In genomic region chr3:40894336-40894735, GRCm38 (mm10) we compare ENCODE assay signal across 8 mouse cellular contexts. TPM values are rescaled to one million over a fixed set of nuclear protein-coding genes. Genes with fewer than 3 reads are reported as not detected.
DNase-seq lines count a peak whose midpoint lies in the region; ATAC-seq and TF ChIP-seq lines count a peak whose summit lies in the region.
"Not testable (repeated sequence)": the region's sequence is repeated elsewhere in the genome, so short reads cannot be mapped to it uniquely, and the experiment has no call there.

No protein-coding gene starts in this region.

- not testable (repeated sequence) for TF ChIP-seq RAD21 in CH12.LX (IDR thresholded peaks at IDR 0.05; ENCODE audit: low read depth, low read length)

- intact Hi-C loops in heart, postnatal 14 days (cut with DNase I), result loop anchor here (5.0 kb wide), 1 partner anchor 47 kb away; the partner anchor contains the start of genes Abhd18 and Mfsd8

- H3K27ac ChIP-seq in CH12.LX (ENCODE audit: insufficient read depth, low read depth); forebrain, embryonic 11.5 days (ENCODE audit: low read depth, low read length); lung, embryonic 14.5 days (ENCODE audit: low read depth): not testable (repeated sequence)
- peak overlapping the region; percentile 60; the same call in 1 of the 2 replicates for H3K27ac ChIP-seq in neural tube, embryonic 14.5 days (ENCODE audit: low read depth, low read length)

- in situ Hi-C loops in CH12.LX (cut with MboI; ENCODE audit: low pct_ligation_motif_present, low pct_unique_long_range_greater_than_20kb, low sequenced_read_pairs), result not testable (repeated sequence)

- peak overlapping the region; percentile 51 to 72 (median 61) for H3K4me3 ChIP-seq in CH12.LX (replicated peaks in 1 of 3; ENCODE audit: low read depth in 2 of 3, low read length in 2 of 3, poor library complexity in 1 of 3)
- H3K4me3 ChIP-seq in forebrain, embryonic 11.5 days (ENCODE audit: low read depth, low read length), result peak overlapping the region; percentile 43
- H3K4me3 ChIP-seq in lung, embryonic 14.5 days (ENCODE audit: low read depth, low read length), result peak overlapping the region; percentile 47
- peak overlapping the region; percentile 43 for H3K4me3 ChIP-seq in neural tube, embryonic 14.5 days (ENCODE audit: low read depth, low read length)

- not testable (repeated sequence) for H3K27me3 ChIP-seq in CH12.LX (replicated peaks); forebrain, embryonic 11.5 days (ENCODE audit: control insufficient read depth, insufficient read depth, low read length); lung, embryonic 14.5 days (ENCODE audit: insufficient read depth, low read length); neural tube, embryonic 14.5 days (ENCODE audit: control insufficient read depth, insufficient read depth, low read length)

- not testable (repeated sequence) for H3K9me3 ChIP-seq in CH12.LX (replicated peaks; ENCODE audit: low read length); forebrain, embryonic 11.5 days (ENCODE audit: control insufficient read depth, low read length); lung, embryonic 14.5 days (ENCODE audit: low read depth, low read length); neural tube, embryonic 14.5 days (ENCODE audit: control insufficient read depth, low read length)

- peak overlapping the region; percentile 33; the same call in 1 of the 2 replicates for H3K9ac ChIP-seq in CH12.LX (ENCODE audit: insufficient read depth, low read depth)
- H3K9ac ChIP-seq in forebrain, embryonic 11.5 days (ENCODE audit: low read length), result peak overlapping the region; percentile 39; the same call in 1 of the 2 replicates
- H3K9ac ChIP-seq in lung, embryonic 14.5 days, result peak overlapping the region; percentile 53
- H3K9ac ChIP-seq in neural tube, embryonic 14.5 days (replicated peaks; ENCODE audit: low read depth, low read length), result peak overlapping the region; percentile 55

- not testable (repeated sequence) for H3K36me3 ChIP-seq in CH12.LX (replicated peaks in 1 of 2; ENCODE audit: control insufficient read depth in 1 of 2, insufficient read depth in 1 of 2, low read length in 1 of 2); forebrain, embryonic 11.5 days (ENCODE audit: control insufficient read depth, insufficient read depth, low read length); lung, embryonic 14.5 days (ENCODE audit: insufficient read depth); neural tube, embryonic 14.5 days (ENCODE audit: control insufficient read depth, insufficient read depth, low read length)

- dilution Hi-C loops in CH12.LX (cut with MboI; ENCODE audit: extremely low pct_ligation_motif_present, extremely low pct_unique_long_range_greater_than_20kb, low sequenced_read_pairs), result not testable (repeated sequence)

- H3K79me2 ChIP-seq in CH12.LX (replicated peaks; ENCODE audit: control insufficient read depth, extremely low read depth, insufficient read depth, poor library complexity, severe bottlenecking), result not testable (repeated sequence)

- peak; percentile 3 for DNase-seq in CH12.LX (ENCODE audit: extremely low read depth)
- peak; percentile 20 for DNase-seq in c-Kit-negative CD71-positive TER-119-positive erythroid progenitor cells, embryonic 14.5 days (ENCODE audit: low read depth, low spot score)
- DNase-seq in forebrain, embryonic 11.5 days (ENCODE audit: low spot score), result peak; percentile 68
- DNase-seq in heart, postnatal 14 days, result peak; percentile 23 to 30
- DNase-seq in kidney, postnatal 25 days, result peak; percentile 7 to 52
- DNase-seq in lung, embryonic 14.5 days, result peak; percentile 21
- peak; percentile 56 for DNase-seq in testis, postnatal 10 days (ENCODE audit: low spot score)

- TF ChIP-seq POLR2A in CH12.LX (IDR thresholded peaks at IDR 0.05; ENCODE audit: low read depth, low read length), result not testable (repeated sequence)

- not testable (repeated sequence) for TF ChIP-seq CTCF in CH12.LX (conservative IDR thresholded peaks at IDR 0.05 in 1 of 2, IDR thresholded peaks at IDR 0.05 in 1 of 2; ENCODE audit: low read depth in 2 of 2, low read length in 2 of 2); lung, embryonic 14.5 days (IDR thresholded peaks at IDR 0.05; ENCODE audit: low read depth)

- not testable (repeated sequence) for H3K4me1 ChIP-seq in CH12.LX (ENCODE audit: control insufficient read depth in 1 of 2, insufficient read depth in 2 of 2); forebrain, embryonic 11.5 days (replicated peaks; ENCODE audit: control insufficient read depth, insufficient read depth, low read length); lung, embryonic 14.5 days (ENCODE audit: insufficient read depth); neural tube, embryonic 14.5 days (ENCODE audit: control insufficient read depth, insufficient read depth, low read length)

- H3K4me2 ChIP-seq in CH12.LX (ENCODE audit: insufficient read depth, low read depth, poor library complexity, severe bottlenecking), result peak overlapping the region; percentile 59; the same call in 1 of the 2 replicates
- H3K4me2 ChIP-seq in forebrain, embryonic 11.5 days (ENCODE audit: low read depth, low read length, severe bottlenecking), result peak overlapping the region; percentile 59
- H3K4me2 ChIP-seq in lung, embryonic 14.5 days, result peak overlapping the region; percentile 74
- H3K4me2 ChIP-seq in neural tube, embryonic 14.5 days (ENCODE audit: low read depth, low read length), result peak overlapping the region; percentile 59

- TF ChIP-seq EP300 in CH12.LX (IDR thresholded peaks at IDR 0.05; ENCODE audit: low read length), result not testable (repeated sequence)

- WGBS in forebrain, embryonic 11.5 days, result under 1% methylated on average over 20 of the region's 24 CpGs
- 2% methylated on average over 19 of the region's 24 CpGs for WGBS in lung, embryonic 14.5 days
- WGBS in neural tube, embryonic 14.5 days, result under 1% methylated on average over 18 of the region's 24 CpGs

- ATAC-seq in forebrain, embryonic 11.5 days (replicated peaks; ENCODE audit: low FRiP score); lung, embryonic 14.5 days (ENCODE audit: insufficient read depth); neural tube, embryonic 14.5 days (ENCODE audit: low read depth): not testable (repeated sequence)

RNA-seq across cellular contexts. Expression of gene 1700034I23Rik, which starts 8.0 kb away (rescaled TPM):
- 0.04 TPM in 1 of 2 replicates, not detected in the other for total RNA-seq in CH12.LX (2012; rRNA removed)
- not detected in 2 replicates for total RNA-seq in CH12.LX (2014; rRNA removed)
- polyA plus RNA-seq in CH12.LX (2012; ENCODE audit: insufficient read length, low read depth), result not detected in 2 replicates
- polyA plus RNA-seq in forebrain, embryonic 11.5 days (2014; fragmentation: Nextera tagmentation; extraction: Ambion mirVana), result not detected in 2 replicates
- total RNA-seq in heart, postnatal 14 days (2021), result not detected
- 0.18 and 0.27 TPM in 2 replicates for polyA plus RNA-seq in lung, embryonic 14.5 days (2014; fragmentation: Nextera tagmentation; extraction: Ambion mirVana)
- 0.48 and 0.58 TPM in 2 replicates for polyA plus RNA-seq in neural tube, embryonic 14.5 days (2014; fragmentation: Nextera tagmentation; extraction: Ambion mirVana)

RNA-seq across cellular contexts. Expression of gene Abhd18, which starts 47.6 kb away (rescaled TPM):
- 3.2 and 8.5 TPM in 2 replicates for total RNA-seq in CH12.LX (2012; rRNA removed)
- total RNA-seq in CH12.LX (2014; rRNA removed), result 12.2 and 13.4 TPM in 2 replicates
- polyA plus RNA-seq in CH12.LX (2012; ENCODE audit: insufficient read length, low read depth), result 3.7 and 4.7 TPM in 2 replicates
- 6.1 and 8.4 TPM in 2 replicates for polyA plus RNA-seq in forebrain, embryonic 11.5 days (2014; fragmentation: Nextera tagmentation; extraction: Ambion mirVana)
- total RNA-seq in heart, postnatal 14 days (2021), result 10 to 100 TPM; 65.1 to 65.4 TPM
- 5.8 and 6.3 TPM in 2 replicates for polyA plus RNA-seq in lung, embryonic 14.5 days (2014; fragmentation: Nextera tagmentation; extraction: Ambion mirVana)
- 14.0 and 22.0 TPM in 2 replicates for polyA plus RNA-seq in neural tube, embryonic 14.5 days (2014; fragmentation: Nextera tagmentation; extraction: Ambion mirVana)

RNA-seq across cellular contexts. Expression of gene Mfsd8, which starts 47.6 kb away (rescaled TPM):
- total RNA-seq in CH12.LX (2012; rRNA removed) (3.8 and 4.1 TPM in 2 replicates), CH12.LX (2014; rRNA removed) (7.7 and 8.0 TPM in 2 replicates)
- 6.0 and 10.0 TPM in 2 replicates for polyA plus RNA-seq in CH12.LX (2012; ENCODE audit: insufficient read length, low read depth)
- 8.3 and 8.5 TPM in 2 replicates for polyA plus RNA-seq in forebrain, embryonic 11.5 days (2014; fragmentation: Nextera tagmentation; extraction: Ambion mirVana)
- total RNA-seq in heart, postnatal 14 days (2021), result 10 to 100 TPM; 14.4 to 17.0 TPM
- polyA plus RNA-seq in lung, embryonic 14.5 days (2014; fragmentation: Nextera tagmentation; extraction: Ambion mirVana), result 7.1 and 8.6 TPM in 2 replicates
- polyA plus RNA-seq in neural tube, embryonic 14.5 days (2014; fragmentation: Nextera tagmentation; extraction: Ambion mirVana), result 14.4 and 14.9 TPM in 2 replicates

RNA-seq across cellular contexts. Expression of gene Larp1b, which starts 55.3 kb away (rescaled TPM):
- total RNA-seq in CH12.LX (2012; rRNA removed) (13.7 and 14.7 TPM in 2 replicates), CH12.LX (2014; rRNA removed) (8.7 and 13.0 TPM in 2 replicates)
- polyA plus RNA-seq in CH12.LX (2012; ENCODE audit: insufficient read length, low read depth), result 11.9 and 12.0 TPM in 2 replicates
- 1.6 and 2.8 TPM in 2 replicates for polyA plus RNA-seq in forebrain, embryonic 11.5 days (2014; fragmentation: Nextera tagmentation; extraction: Ambion mirVana)
- 10 to 100 TPM; 63.8 to 67.6 TPM for total RNA-seq in heart, postnatal 14 days (2021)
- polyA plus RNA-seq in lung, embryonic 14.5 days (2014; fragmentation: Nextera tagmentation; extraction: Ambion mirVana), result 2.5 and 2.9 TPM in 2 replicates
- polyA plus RNA-seq in neural tube, embryonic 14.5 days (2014; fragmentation: Nextera tagmentation; extraction: Ambion mirVana), result 6.2 and 7.4 TPM in 2 replicates

Comparison
In these comparisons a context has a peak if more than half of its experiments do, and no peak if none do; other contexts are left out.
1. DNase-seq: peak in every context shown above with its lines; median percentile 68 in forebrain, embryonic 11.5 days; 56 in testis, postnatal 10 days; 30 in kidney, postnatal 25 days; 26 in heart, postnatal 14 days; 21 in lung, embryonic 14.5 days; 20 in c-Kit-negative CD71-positive TER-119-positive erythroid progenitor cells, embryonic 14.5 days; 3 in CH12.LX.